Mouse (Mus musculus): Measurements from ENCODE around the gene Rab3d.

Rab3d gene

DNA sequence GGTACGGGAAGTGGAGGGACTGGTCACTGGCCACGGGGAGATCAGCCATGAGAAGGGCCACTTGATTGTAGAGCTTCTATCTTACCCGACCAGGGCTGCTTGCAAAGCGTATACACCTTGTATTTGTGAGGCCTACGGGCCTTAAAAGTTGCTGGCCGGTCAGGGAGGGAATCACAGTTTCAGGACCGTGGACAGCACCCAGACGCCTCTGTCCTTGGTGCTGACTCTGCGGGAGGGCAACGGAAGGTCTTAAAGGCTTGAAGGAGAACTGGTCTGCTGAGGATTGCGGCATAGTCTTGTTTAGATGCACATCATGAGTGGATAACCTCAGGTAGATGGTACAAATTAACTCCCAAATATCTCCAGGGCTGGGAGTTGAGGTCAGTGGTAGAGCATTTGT, 32.3 kb upstream of the Rab3d start:
- DNase-seq (ENCODE audit: low read depth, low spot score), result peak; percentile 77
- no peaks in the 10 kb centered on the region for H3K36me3 ChIP-seq (ENCODE audit: control insufficient read depth, insufficient read depth, low read length, poor library complexity, severe bottlenecking)

DNA sequence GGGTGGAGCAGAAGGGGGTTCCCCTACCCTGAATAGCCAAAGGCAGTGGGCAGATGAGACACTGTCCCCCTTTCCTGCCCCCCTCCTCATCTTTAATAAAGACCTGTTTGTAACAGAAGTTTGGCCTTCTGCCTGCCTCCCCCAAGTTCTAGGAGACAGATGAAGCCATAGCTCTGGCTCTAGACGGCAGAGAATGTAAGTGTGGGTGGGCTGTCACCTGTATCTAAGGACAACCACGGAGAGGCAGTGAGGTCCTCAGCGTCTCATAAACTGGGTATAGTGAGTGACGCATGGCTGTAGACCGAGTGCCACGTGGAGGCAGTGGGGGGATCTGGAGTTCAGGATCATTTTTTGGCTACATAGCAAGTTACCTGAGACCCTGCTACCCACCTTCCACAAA, 30.8 kb upstream of the Rab3d start:
- no peaks in the 10 kb centered on the region for H3K36me3 ChIP-seq (ENCODE audit: control insufficient read depth, insufficient read depth, low read length, poor library complexity, severe bottlenecking)
- H3K27me3 ChIP-seq (ENCODE audit: control insufficient read depth, insufficient read depth, low read length, poor library complexity, severe bottlenecking), result no peaks in the 10 kb centered on the region; the same call in 1 of the 2 replicates
- no peak for DNase-seq (ENCODE audit: low read depth, low spot score)

More for the DNA sequence above, 32.3 kb upstream of the Rab3d start:
- no peaks in the 10 kb centered on the region; the same call in 1 of the 2 replicates for H3K27me3 ChIP-seq (ENCODE audit: control insufficient read depth, insufficient read depth, low read length, poor library complexity, severe bottlenecking)

DNA sequence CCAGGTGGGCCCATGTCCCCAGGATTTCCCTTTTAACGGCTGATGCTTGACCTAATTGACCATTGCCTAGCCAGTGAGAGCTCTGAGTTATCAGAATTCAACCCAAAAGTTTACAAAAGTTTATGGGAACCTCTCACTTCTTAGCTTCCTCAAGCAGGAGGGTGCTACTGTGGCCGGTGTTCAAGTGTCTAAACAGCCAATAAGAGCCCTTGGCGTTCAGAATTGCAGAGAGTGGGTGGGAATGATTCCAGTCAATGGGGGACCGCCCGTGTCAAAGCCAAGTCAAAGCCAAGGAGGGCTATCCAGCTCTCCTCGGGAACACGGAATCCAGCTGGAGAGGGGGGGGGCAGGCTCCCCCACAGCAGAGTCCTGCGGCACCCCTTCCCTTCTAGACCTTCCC, 30.2 kb upstream of the Rab3d start:
- DNase-seq (ENCODE audit: low read depth, low spot score), result no peak
- Histone ChIP-seq H3K36me3 (ENCODE audit: control insufficient read depth, insufficient read depth, low read length, poor library complexity, severe bottlenecking) (no peaks in the 10 kb centered on the region), H3K27me3 (ENCODE audit: control insufficient read depth, insufficient read depth, low read length, poor library complexity, severe bottlenecking) (no peaks in the 10 kb centered on the region; the same call in 1 of the 2 replicates)

DNA sequence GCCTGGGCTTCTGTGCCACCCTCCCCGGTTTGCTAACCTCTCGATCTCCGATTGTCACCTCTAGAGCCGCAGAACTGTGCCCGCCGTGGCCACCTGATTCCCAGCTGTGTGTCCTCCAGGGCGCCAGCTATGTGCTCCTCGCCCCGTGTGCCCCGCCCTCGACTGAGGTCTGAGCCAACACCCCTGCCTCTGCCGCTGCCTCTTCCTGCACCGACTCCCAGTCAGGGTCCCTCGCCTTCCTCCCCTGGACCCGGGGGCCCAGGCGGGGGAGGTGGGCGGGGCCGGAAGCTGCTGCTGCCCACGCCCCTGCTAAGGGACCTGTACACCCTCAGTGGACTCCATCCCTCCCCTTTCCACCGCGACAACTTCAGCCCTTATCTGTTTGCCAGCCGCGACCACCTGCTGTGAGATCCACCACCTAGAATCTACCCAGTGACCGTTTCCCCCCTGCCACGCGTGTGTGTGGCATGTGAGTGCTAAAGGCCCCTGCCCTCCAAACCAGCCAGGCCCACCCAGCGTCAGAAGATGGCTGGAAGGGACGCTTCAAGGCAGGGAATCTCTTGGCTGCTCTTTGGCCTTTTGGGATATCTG, 29.6 kb upstream of the Rab3d start:
- DNase-seq (ENCODE audit: low read depth, low spot score), result no peak
- Histone ChIP-seq H3K27me3 (ENCODE audit: control insufficient read depth, insufficient read depth, low read length, poor library complexity, severe bottlenecking) (no peaks in the 10 kb centered on the region; the same call in 1 of the 2 replicates), H3K36me3 (ENCODE audit: control insufficient read depth, insufficient read depth, low read length, poor library complexity, severe bottlenecking) (no peaks in the 10 kb centered on the region)

DNA sequence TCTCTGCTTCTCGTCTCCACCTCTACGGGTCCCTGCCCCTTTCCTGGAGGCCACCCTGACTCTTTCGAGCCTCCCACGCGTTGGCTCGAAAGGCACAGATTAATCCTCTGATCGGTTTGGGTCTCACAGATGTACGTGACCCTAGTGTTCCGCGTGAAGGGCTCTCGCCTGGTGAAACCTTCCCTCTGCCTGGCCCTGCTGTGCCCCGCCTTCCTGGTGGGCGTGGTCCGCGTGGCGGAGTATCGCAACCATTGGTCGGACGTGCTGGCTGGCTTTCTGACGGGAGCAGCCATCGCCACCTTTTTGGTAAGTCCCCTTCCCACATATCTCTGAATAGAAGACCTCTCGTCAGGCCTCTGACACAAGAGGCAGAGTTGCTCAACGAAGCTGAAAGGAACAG, 26.3 kb upstream of the Rab3d start:
- Histone ChIP-seq H3K36me3 (ENCODE audit: control insufficient read depth, insufficient read depth, low read length, poor library complexity, severe bottlenecking) (no peaks in the 10 kb centered on the region), H3K27me3 (ENCODE audit: control insufficient read depth, insufficient read depth, low read length, poor library complexity, severe bottlenecking) (no peaks in the 10 kb centered on the region; the same call in 1 of the 2 replicates)
- no peak for DNase-seq (ENCODE audit: low read depth, low spot score)

DNA sequence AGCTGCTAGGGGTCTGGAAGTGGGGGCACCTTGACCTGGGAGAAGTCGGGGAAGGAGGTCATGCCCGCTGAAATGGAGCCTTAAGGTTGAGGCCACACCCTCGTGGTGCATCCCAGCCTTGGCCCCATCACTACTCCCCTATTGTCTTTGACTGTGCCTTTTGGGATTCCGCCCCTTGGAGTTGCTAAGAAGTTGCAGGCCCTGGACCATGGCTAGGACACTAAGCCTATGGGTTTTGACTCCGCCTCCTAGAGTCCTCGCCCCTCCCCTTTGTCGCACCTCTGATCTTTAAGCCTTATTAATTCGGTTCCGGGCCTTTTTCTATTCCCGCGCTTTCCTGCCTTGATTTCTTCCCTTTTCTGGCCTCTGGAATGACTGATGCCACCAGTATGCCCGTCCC, 25.6 kb upstream of the Rab3d start:
- Histone ChIP-seq H3K27me3 (ENCODE audit: control insufficient read depth, insufficient read depth, low read length, poor library complexity, severe bottlenecking) (no peaks in the 10 kb centered on the region; the same call in 1 of the 2 replicates), H3K36me3 (ENCODE audit: control insufficient read depth, insufficient read depth, low read length, poor library complexity, severe bottlenecking) (no peaks in the 10 kb centered on the region)
- DNase-seq (ENCODE audit: low read depth, low spot score), result no peak

DNA sequence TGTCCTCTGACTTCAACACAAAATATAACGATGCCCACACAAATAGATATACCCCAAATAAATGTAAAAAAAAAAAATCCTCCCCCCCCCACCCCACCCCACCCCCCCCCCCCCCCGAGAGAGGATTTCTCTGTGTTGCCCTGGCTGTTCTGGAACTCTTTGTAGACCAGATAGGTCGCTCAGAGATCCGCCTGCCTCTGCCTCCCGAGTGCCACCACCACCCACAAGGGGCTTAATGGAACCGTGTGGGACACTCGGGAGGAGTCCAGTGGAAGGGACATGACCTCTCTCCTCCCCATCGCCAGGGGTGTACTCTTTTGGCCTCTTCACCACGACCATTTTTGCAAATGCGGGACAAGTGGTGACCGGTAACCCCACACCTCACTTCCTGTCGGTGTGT, 25.1 kb upstream of the Rab3d start:
- no peaks in the 10 kb centered on the region; the same call in 1 of the 2 replicates for H3K27me3 ChIP-seq (ENCODE audit: control insufficient read depth, insufficient read depth, low read length, poor library complexity, severe bottlenecking)

DNA sequence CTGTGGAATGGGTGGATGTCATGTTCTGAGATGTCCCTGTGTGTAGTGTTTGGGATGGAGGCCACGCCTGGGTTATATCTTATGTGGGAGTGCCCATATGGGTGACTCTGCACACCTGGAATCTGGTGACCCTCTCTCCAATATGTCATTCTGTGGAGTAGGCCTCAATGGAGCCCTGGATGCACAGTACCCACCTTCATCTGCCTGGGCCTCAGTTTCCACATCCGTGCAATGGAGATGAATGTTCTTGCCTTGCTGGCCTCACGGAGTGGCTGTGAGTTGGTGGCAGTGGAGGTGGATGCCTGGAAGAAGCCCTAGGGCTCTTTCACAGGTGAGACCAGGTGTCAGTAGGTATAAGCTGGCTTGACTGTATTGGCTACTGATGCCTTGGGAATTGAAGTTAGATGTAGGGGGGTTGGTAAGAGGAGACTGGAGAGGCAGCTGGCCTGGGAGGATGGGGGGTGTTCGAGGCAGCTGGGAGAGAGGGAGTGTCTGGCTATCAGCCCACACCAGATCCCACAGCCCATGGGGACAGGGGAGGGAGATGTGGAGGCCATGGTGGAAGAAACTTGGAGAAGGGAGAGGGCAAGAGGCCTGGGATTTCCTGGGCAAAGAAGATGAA, 20.4 kb upstream of the Rab3d start:
- no peak for DNase-seq (ENCODE audit: low read depth, low spot score)
- H3K36me3 ChIP-seq (ENCODE audit: control insufficient read depth, insufficient read depth, low read length, poor library complexity, severe bottlenecking), result no peaks in the 10 kb centered on the region
- no peaks in the 10 kb centered on the region for H3K27me3 ChIP-seq (ENCODE audit: control insufficient read depth, insufficient read depth, low read length, poor library complexity, severe bottlenecking)

More for the DNA sequence above, 25.1 kb upstream of the Rab3d start:
- no peaks in the 10 kb centered on the region for H3K36me3 ChIP-seq (ENCODE audit: control insufficient read depth, insufficient read depth, low read length, poor library complexity, severe bottlenecking)
- no peak for DNase-seq (ENCODE audit: low read depth, low spot score)

DNA sequence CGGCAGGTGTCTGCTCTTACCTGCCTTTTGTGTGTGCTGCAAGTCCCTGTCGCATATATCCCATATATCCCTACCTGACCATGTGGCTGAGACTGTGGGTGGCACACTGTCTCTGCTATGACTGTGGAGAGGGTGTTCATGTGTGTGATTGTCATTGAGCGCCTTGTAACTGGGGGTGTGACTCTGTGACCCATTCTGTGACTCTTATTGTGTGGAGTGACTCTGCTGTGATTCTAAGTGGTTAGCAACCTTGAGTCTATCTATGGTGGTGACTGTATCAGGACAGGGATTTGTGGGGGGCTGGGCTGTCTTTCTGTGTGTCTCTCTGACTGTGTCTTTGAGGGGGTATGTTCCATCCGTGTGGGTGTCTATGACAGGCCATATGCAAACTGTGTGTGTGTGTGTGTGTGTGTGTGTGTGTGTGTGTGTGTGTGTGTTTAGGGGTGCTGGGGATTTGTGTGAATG, 19.8 kb upstream of the Rab3d start:
- no peaks in the 10 kb centered on the region for H3K36me3 ChIP-seq (ENCODE audit: control insufficient read depth, insufficient read depth, low read length, poor library complexity, severe bottlenecking)
- no peak for DNase-seq (ENCODE audit: low read depth, low spot score)
- H3K27me3 ChIP-seq (ENCODE audit: control insufficient read depth, insufficient read depth, low read length, poor library complexity, severe bottlenecking), result no peaks in the 10 kb centered on the region

DNA sequence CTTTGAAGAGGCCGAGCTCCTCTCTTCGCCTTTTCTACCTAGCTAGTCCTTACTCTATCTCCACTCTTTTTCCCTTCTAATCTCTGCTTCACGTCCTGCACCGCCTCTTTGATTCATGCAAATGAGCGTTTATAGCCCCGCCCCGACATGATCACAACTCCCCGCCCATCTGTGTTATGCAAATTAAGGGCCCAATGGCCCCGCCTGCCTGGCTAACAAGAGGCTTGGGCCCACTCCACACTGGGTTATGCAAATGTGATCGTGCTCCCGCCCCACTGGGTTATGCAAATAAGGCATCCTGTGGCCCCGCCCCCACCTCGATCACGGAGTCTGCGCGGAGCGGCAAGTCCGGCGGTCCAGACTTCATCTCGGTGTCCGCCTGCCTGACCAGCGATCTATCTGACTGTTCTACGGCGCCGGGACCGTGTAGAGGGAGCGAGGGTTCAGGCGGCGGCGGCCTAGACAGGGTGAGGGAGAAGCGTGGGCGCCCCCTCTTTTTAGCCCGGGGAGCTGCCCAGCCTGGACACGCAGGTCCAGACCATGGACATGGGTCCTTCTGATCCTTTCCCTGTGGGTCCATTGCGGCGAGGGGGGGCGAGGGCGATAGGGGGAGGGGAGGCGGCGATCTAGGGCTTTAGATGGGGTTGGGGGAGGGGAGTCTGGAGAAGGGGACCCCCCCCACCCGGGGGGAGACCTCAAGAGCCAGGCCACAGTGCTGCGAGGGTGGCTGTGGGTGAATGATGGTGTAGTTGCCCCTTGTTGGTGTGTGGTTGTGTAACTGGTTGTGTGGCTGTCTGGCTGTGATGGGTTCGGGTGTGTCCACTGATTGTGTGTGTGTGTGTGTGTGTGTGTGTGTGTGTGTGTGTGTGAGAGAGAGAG, 18.9 kb upstream of the Rab3d start, which contains the start of gene Plppr2:
TSS of gene Plppr2 (plus strand) at position 342 of the 879 bp plus-strand sequence.
- DNase-seq (ENCODE audit: low read depth, low spot score), result peak; percentile 87
- Histone ChIP-seq H3K27me3 (ENCODE audit: control insufficient read depth, insufficient read depth, low read length, poor library complexity, severe bottlenecking) (no peaks in the 10 kb centered on the region), H3K36me3 (ENCODE audit: control insufficient read depth, insufficient read depth, low read length, poor library complexity, severe bottlenecking) (no peaks in the 10 kb centered on the region)

DNA sequence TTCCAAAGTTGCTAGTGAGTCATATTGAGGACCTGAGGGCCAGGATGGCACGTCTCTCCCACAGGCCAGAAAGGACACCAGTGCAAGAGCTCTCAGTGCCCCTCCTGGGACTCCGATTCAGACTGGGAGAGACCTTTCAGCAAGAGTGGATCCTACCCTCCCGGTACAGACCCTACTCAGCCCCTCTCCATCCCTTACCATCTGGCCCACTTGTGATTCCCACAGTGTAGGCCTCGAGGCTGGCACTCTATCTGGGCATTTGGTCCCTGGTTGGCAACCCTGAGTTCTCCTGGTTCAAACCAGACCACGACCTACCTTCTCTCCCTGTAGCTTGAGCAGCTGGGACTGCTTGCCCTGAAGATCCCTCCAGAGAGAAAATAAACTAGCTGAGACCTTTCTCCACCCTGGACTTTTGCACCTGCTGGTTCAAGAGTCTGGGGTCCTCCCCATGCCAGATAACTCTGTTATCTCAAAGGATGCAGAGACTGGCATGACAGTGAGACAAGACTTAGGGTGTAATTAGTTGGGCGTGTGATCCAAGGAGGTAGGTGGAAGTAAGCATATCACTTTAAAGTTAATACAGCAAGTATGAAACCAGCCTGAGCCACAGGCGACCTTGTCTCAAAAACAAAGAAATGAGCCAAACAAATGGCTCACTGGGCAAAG, 17.6 kb upstream of the Rab3d start:
- H3K27me3 ChIP-seq (ENCODE audit: control insufficient read depth, insufficient read depth, low read length, poor library complexity, severe bottlenecking), result no peaks in the 10 kb centered on the region
- no peak for DNase-seq (ENCODE audit: low read depth, low spot score)
- no peaks in the 10 kb centered on the region for H3K36me3 ChIP-seq (ENCODE audit: control insufficient read depth, insufficient read depth, low read length, poor library complexity, severe bottlenecking)

DNA sequence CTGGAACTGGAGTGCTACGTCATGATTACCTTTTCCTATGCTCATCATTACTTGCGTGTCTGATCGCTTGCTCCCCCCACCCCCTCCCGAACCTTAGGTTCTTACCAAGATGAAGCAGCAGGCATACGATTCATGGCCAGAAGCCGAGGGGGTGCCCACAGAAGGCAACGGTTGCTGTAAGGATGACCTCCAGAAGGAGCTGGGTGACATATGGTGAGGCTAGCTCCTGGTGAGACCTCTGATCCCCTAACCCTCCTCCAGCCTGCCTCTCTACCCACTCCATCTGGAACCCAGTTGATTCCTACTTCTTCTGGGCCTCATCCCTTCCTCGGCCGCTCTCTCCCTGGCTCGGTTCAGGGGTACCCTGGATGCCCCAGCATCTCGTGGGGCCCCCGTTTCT, 16.0 kb upstream of the Rab3d start:
- DNase-seq (ENCODE audit: low read depth, low spot score), result no peak
- H3K36me3 ChIP-seq (ENCODE audit: control insufficient read depth, insufficient read depth, low read length, poor library complexity, severe bottlenecking), result no peaks in the 10 kb centered on the region
- no peaks in the 10 kb centered on the region for H3K27me3 ChIP-seq (ENCODE audit: control insufficient read depth, insufficient read depth, low read length, poor library complexity, severe bottlenecking)

DNA sequence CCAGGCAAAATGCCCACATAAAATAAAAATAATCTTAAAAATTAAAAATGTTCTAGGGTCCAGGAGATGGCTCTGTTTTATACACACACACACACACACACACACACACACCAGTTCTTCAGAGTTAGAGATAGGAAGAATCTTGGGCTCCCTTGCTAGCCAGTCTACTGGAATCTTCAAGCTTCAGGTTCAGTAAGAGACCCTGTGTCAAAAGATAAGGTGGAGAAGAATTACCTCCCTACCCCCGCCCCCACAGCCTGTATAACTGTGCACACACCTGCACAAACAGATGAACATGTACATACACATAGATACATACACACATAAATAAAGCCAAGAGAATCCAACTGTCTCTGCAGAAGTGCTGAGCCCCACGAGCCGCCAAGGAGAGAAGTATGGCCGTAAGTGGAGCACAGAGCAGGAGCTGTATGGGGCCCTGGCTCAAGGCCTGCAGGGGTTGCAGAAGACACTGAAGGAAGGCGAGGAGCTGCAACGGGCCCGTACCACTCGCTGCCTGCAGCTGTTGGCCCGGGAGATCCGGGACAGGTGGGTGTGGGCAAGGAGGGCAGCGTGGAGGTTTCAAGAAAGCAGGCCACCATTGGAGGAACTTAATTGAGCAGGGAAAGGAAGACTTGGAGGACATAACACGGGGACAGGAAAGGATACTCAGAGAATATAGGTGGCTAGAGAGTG, 14.6 kb upstream of the Rab3d start:
- no peak for DNase-seq (ENCODE audit: low read depth, low spot score)
- no peaks in the 10 kb centered on the region for H3K27me3 ChIP-seq (ENCODE audit: control insufficient read depth, insufficient read depth, low read length, poor library complexity, severe bottlenecking)

DNA sequence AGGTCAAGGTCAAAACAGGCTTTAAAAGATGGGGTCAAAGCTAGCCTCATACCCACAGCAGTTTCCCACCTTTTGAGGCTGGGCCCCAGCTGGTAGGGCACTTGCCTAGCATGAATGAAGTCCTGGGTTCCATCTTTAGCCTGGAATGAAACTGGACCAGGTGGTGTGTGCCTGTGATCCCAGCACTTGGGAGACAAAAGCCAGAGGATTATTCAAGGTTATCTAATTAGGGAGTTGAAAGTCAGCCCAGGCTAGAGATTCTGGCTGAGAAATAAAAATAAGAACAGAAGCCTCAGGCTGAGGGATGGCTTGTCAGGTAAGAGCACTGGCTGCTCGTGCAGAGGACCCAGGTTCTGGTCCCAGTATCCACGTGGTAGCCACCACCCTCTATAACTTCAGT, 14.0 kb upstream of the Rab3d start:
- H3K27me3 ChIP-seq (ENCODE audit: control insufficient read depth, insufficient read depth, low read length, poor library complexity, severe bottlenecking), result no peaks in the 10 kb centered on the region
- no peaks in the 10 kb centered on the region for H3K36me3 ChIP-seq (ENCODE audit: control insufficient read depth, insufficient read depth, low read length, poor library complexity, severe bottlenecking)
- DNase-seq (ENCODE audit: low read depth, low spot score), result no peak

More for the DNA sequence above, 14.6 kb upstream of the Rab3d start:
- no peaks in the 10 kb centered on the region for H3K36me3 ChIP-seq (ENCODE audit: control insufficient read depth, insufficient read depth, low read length, poor library complexity, severe bottlenecking)
